Mouse (Mus musculus) forebrain, embryonic 11.5 days (tissue): ENCODE measurements around the gene Hhipl1. TPM values are rescaled to one million over a fixed set of nuclear protein-coding genes. Genes with fewer than 3 reads are reported as not detected.
A peak's percentile ranks its signal among the peaks of the same experiment; 100 is the strongest.

ENCODE experiments used
- ATAC-seq: fragments of 200-750 bp; cut with Nextera tagmentation; replicated peaks from 2 replicates; pipeline ENCODE4 v1.8.0; 2017; ENCODE audit warnings: moderate TSS enrichment; ENCODE audit not compliant: low FRiP score
- DNase-seq: peaks from one replicate; pipeline ENCODE4 v3.0.0-alpha.2; 2017; ENCODE audit warnings: low spot score
- H3K27ac ChIP-seq: fragments of 300-500 bp; sonication (generic); 2 replicates; pipeline ENCODE4 v1.5.1; 2014; ENCODE audit warnings: low read depth, low read length
- H3K27me3 ChIP-seq: fragments of 300-500 bp; sonication (generic); 2 replicates; pipeline ENCODE4 v1.6.1; 2014; ENCODE audit warnings: mild to moderate bottlenecking, low read length, mixed read lengths; ENCODE audit not compliant: control insufficient read depth, insufficient read depth
- H3K36me3 ChIP-seq: fragments of 300-500 bp; sonication (generic); 2 replicates; pipeline ENCODE4 v1.6.1; 2014; ENCODE audit warnings: mild to moderate bottlenecking, low read length, moderate library complexity, mixed read lengths; ENCODE audit not compliant: control insufficient read depth, insufficient read depth
- H3K4me1 ChIP-seq: fragments of 300-500 bp; sonication (generic); replicated peaks from 2 replicates; pipeline ENCODE4 v1.6.1; 2014; ENCODE audit warnings: low read length, mixed read lengths; ENCODE audit not compliant: control insufficient read depth, insufficient read depth
- H3K4me2 ChIP-seq: fragments of 300-500 bp; sonication (generic); 2 replicates; pipeline ENCODE4 v1.6.1; 2014; ENCODE audit warnings: low read depth, mild to moderate bottlenecking, low read length, moderate library complexity, mixed read lengths; ENCODE audit not compliant: severe bottlenecking
- H3K4me3 ChIP-seq: fragments of 300-500 bp; sonication (generic); 2 replicates; pipeline ENCODE4 v1.5.1; 2014; ENCODE audit warnings: low read depth, low read length
- H3K9ac ChIP-seq: fragments of 300-500 bp; sonication (generic); 2 replicates; pipeline ENCODE4 v1.6.1; 2014; ENCODE audit warnings: low read length
- H3K9me3 ChIP-seq: fragments of 300-500 bp; sonication (generic); 2 replicates; pipeline ENCODE4 v1.6.1; 2016; ENCODE audit warnings: low read length, mixed read lengths; ENCODE audit not compliant: control insufficient read depth
- WGBS: fragments of 180-500 bp; shearing (Covaris S2); extraction: QIAGEN DNeasy Blood & Tissue Kit; methylation state at CpG from one replicate; pipeline ENCODE4 v1.1.7; 2014; 5-methylcytosine and 5-hydroxymethylcytosine counted together
- polyA plus RNA-seq: library from polyadenylated mRNA; unstranded; fragments of >200 nt; fragmentation: Nextera tagmentation; extraction: Ambion mirVana; gene quantifications from 2 replicates; pipeline ENCODE4 v1.2.1, GENCODE M21; 2014

The Hhipl1 gene
- polyA plus RNA-seq, 1 experiment from 2014 or later, result 2.5 TPM

DNA sequence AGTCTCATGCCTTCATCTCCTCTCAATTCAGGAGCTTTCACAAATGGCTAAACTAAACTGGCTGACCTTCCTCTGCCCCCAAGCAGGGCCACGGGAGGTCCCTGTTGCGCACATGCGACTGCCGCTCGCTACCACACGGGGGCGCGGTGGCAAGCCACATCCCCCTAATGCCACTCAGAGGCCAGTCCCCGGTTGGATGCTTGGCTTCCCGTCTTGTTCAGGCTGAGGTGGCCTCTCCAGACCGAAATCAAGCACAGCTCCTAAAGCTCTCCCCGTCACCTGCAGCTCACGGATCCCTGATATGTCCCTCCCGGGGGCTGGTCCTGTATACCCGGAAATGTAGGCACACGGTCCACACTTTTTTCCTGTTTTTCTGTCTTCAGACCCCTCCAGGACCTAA lies 27.0 kb downstream of the Hhipl1 start:
- Histone ChIP-seq H3K4me2 (peak overlapping the region; percentile 97), H3K9ac (peak overlapping the region; percentile 45), H3K9me3 (no peaks in the 10 kb centered on the region), H3K4me1 (peaks cover 13% of the 10 kb centered on the region; the same call in 1 of the 2 replicates), H3K4me3 (peak overlapping the region; percentile 13; the same call in 1 of the 2 replicates), H3K36me3 (no peaks in the 10 kb centered on the region), H3K27ac (no peak overlapping the region; the same call in 1 of the 2 replicates), H3K27me3 (peaks cover 11% of the 10 kb centered on the region)
- peak; percentile 47 for ATAC-seq
- DNase-seq, result peak; percentile 95
- under 1% methylated on average over 16 of the region's 16 CpGs for WGBS

DNA sequence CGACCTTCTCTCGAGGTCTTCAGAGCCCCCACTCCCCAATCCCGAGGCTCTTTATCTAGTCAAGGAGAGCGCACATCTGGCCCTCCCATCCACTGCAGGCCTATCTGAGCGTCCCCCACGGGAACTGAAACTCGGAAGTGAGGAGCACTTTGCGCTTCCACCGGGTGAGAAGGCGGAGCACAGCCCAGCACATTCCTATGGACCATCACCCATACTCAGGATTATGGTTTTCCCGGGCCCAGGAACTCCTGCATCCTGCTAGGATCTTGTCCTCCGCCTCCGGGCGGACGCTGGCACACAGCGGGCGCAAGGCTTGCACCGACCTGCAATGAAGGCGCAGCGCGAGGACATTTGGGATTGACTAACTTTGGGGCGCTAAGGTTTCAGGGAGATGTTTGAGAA lies 27.4 kb downstream of the Hhipl1 start:
- Histone ChIP-seq H3K4me1 (peaks cover 11% of the 10 kb centered on the region; the same call in 1 of the 2 replicates), H3K27ac (no peak overlapping the region; the same call in 1 of the 2 replicates), H3K9me3 (no peaks in the 10 kb centered on the region), H3K4me3 (peak overlapping the region; percentile 13), H3K4me2 (peak overlapping the region; percentile 97), H3K36me3 (no peaks in the 10 kb centered on the region), H3K27me3 (peaks cover 6% of the 10 kb centered on the region), H3K9ac (peak overlapping the region; percentile 45)
- no peak for DNase-seq
- peak; percentile 26 for ATAC-seq
- under 1% methylated on average over 22 of the region's 22 CpGs for WGBS

- peak; percentile 91 for ATAC-seq
- Histone ChIP-seq H3K9me3 (no peaks in the 10 kb centered on the region), H3K4me2 (peak within 1 kb of the TSS; percentile 97), H3K4me3 (peak within 1 kb of the TSS; percentile 53), H3K27ac (no peak within 1 kb of the TSS; the same call in 1 of the 2 replicates), H3K36me3 (no peaks in the 10 kb centered on the region), H3K27me3 (peaks cover 3% of the 10 kb centered on the region; the same call in 1 of the 2 replicates), H3K9ac (peak within 1 kb of the TSS; percentile 66), H3K4me1 (peaks cover 12% of the 10 kb centered on the region; the same call in 1 of the 2 replicates)
- WGBS, result under 1% methylated on average over 53 of the region's 56 CpGs
- DNase-seq, result peak; percentile 100
These were observed 27.9 kb downstream of the Hhipl1 start, which contains the start of gene Cyp46a1 for GRCm38 (mm10) chr12:108333895-108334445. Gene Cyp46a1 (plus strand): TSS chr12:108334381.

DNA sequence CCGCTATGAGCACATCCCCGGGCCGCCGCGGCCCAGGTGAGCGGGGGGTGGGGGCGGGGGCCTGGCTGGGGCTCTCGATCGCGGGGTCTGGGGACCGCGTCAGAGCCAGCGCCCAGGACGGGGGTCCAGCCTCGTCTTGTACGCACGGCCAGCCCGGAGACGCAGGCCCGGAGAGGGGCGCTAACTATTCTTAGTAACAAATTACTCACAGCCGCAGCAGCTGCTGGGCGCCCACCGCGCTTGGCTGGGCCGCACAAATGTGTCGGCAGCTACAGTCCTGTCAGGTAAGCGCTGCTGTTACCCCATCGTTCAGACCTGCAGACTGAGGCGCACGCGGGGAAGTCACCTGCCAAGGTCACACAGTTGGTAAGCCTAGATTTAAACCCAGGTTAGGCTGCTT lies 28.5 kb downstream of the Hhipl1 start:
- DNase-seq (no peak), ATAC-seq (no peak)
- WGBS, result 2% methylated on average over 32 of the region's 32 CpGs
- Histone ChIP-seq H3K4me1 (peaks cover 10% of the 10 kb centered on the region; the same call in 1 of the 2 replicates), H3K27me3 (no peaks in the 10 kb centered on the region), H3K9ac (peak overlapping the region; percentile 66), H3K27ac (no peak overlapping the region), H3K4me2 (peak overlapping the region; percentile 97), H3K9me3 (no peaks in the 10 kb centered on the region), H3K36me3 (no peaks in the 10 kb centered on the region), H3K4me3 (peak overlapping the region; percentile 53)

DNA sequence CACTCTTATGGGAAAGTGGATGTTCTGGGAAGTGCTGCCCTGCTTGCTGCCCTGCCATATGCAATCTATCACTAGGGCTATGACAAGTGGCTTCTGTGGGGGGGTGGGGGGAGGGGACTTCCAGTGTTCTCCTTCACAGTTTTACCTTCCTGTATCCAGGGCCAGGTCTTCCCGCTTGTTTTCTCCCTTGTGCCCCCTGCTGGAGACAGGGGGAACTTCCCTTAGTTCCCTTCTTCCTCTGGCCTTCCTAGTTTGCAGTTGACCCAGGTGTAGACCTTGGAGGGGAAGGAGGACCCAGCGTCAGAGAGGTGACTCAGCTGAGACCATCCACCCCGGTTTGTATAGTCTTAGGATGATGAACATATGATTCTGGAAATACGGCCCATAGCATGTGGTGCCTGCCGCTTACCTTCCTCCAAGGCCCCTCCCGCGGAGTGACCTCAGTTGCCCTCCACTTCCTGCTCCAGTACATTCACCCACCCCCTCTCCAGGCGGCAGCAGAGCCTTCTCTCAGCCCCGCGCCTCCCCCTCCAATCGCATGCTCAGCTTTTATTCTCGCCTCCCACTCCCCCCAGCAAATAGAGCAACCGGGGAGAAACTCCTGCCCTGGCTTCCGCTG lies 32.6 kb downstream of the Hhipl1 start:
- no peak overlapping the region for H3K9ac ChIP-seq
- H3K36me3 ChIP-seq, result no peaks in the 10 kb centered on the region
- H3K4me3 ChIP-seq, result no peak overlapping the region
- H3K27ac ChIP-seq, result no peak overlapping the region
- peaks cover 5% of the 10 kb centered on the region; the same call in 1 of the 2 replicates for H3K4me1 ChIP-seq
- no peak for ATAC-seq
- 30% methylated on average over 14 of the region's 14 CpGs for WGBS
- H3K27me3 ChIP-seq, result no peaks in the 10 kb centered on the region
- no peaks in the 10 kb centered on the region for H3K9me3 ChIP-seq
- DNase-seq, result peak; percentile 78
- no peak overlapping the region for H3K4me2 ChIP-seq

DNA sequence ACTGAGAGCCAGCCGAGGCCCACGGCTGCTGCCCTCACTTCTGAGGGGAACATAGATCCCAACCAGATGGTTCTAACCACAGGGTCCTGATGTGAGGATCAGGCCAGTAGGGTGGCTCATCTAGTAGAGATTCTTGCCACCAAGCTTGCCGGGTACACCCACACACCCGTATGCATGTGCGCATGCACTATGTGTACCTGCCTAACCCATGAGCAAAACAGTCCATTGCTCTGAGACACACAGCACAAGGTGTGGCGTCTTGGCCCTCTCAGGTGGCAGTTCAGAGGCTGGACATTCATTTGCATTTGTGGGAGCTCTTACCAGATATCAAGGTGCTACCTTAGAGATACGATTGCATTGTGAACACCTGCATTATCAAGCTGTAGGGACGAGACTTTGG lies 42.1 kb downstream of the Hhipl1 start:
- DNase-seq (no peak), ATAC-seq (no peak)
- H3K4me2 ChIP-seq, result no peak overlapping the region
- H3K4me1 ChIP-seq, result peaks cover 5% of the 10 kb centered on the region; the same call in 1 of the 2 replicates
- no peak overlapping the region for H3K27ac ChIP-seq
- H3K36me3 ChIP-seq, result no peaks in the 10 kb centered on the region
- no peaks in the 10 kb centered on the region for H3K9me3 ChIP-seq
- no peak overlapping the region for H3K9ac ChIP-seq
- peaks cover 7% of the 10 kb centered on the region; the same call in 1 of the 2 replicates for H3K27me3 ChIP-seq
- H3K4me3 ChIP-seq, result no peak overlapping the region
- 83% methylated on average over 8 of the region's 8 CpGs for WGBS

GRCm38 (mm10) chr12:108349026-108349425 lies 43.0 kb downstream of the Hhipl1 start:
- H3K27ac ChIP-seq, result no peak overlapping the region
- DNase-seq, result no peak
- no peak for ATAC-seq
- no peak overlapping the region for H3K4me3 ChIP-seq
- no peaks in the 10 kb centered on the region for H3K9me3 ChIP-seq
- peaks cover 13% of the 10 kb centered on the region; the same call in 1 of the 2 replicates for H3K27me3 ChIP-seq
- 77% methylated on average over 5 of the region's 5 CpGs for WGBS
- H3K9ac ChIP-seq, result no peak overlapping the region
- no peak overlapping the region for H3K4me2 ChIP-seq
- peaks cover 5% of the 10 kb centered on the region; the same call in 1 of the 2 replicates for H3K4me1 ChIP-seq
- no peaks in the 10 kb centered on the region for H3K36me3 ChIP-seq

DNA sequence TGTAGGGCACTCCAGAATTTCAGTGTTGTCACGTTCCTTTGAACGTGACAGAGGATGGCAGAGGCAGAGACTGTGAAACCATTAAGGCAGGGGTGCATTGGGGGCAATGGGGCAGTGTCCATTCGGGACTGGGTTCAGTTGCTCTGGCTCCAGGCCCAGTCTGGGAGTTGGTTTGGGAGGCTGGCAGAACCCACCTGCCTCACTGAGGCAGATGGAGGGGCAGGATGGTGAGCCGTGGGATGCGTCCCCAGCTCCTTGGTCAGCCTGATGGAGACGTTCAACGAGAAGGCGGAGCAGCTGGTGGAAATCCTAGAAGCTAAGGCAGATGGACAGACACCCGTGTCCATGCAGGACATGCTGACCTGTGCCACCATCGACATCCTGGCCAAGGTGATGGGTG lies 44.9 kb downstream of the Hhipl1 start:
- no peak for DNase-seq
- H3K4me3 ChIP-seq, result no peak overlapping the region
- H3K36me3 ChIP-seq, result no peaks in the 10 kb centered on the region
- H3K4me1 ChIP-seq, result peaks cover 5% of the 10 kb centered on the region; the same call in 1 of the 2 replicates
- no peak overlapping the region for H3K27ac ChIP-seq
- no peak overlapping the region for H3K9ac ChIP-seq
- H3K27me3 ChIP-seq, result peaks cover 13% of the 10 kb centered on the region; the same call in 1 of the 2 replicates
- no peak for ATAC-seq
- no peak overlapping the region for H3K4me2 ChIP-seq
- H3K9me3 ChIP-seq, result no peaks in the 10 kb centered on the region
- WGBS, result 86% methylated on average over 10 of the region's 10 CpGs
